ENCODE assay signal across 27 mouse cellular contexts in genomic region chr4:109043294-109043693, GRCm38 (mm10).
"Had no signal": no experiment of that assay in that cellular context is flagged by ENCODE, and none has a peak within 500 bp of the region (broad histone marks: within the 10 kb centered on the region; RNA-seq: fewer than 3 reads in every experiment).

No protein-coding gene starts in this region.

- H3K4me3 ChIP-seq: embryonic facial prominence, embryonic 10.5 days; embryonic facial prominence, embryonic 12.5 days; embryonic facial prominence, embryonic 13.5 days; embryonic facial prominence, embryonic 15.5 days; erythroblast, embryonic 14.5 days; forebrain, embryonic 10.5 days; forebrain, embryonic 12.5 days; forebrain, embryonic 13.5 days; forebrain, embryonic 15.5 days; gastrocnemius, adult 2 months; heart, adult 2 months; heart, embryonic 10.5 days had no signal

- H3K4me2 ChIP-seq: embryonic facial prominence, embryonic 12.5 days; embryonic facial prominence, embryonic 13.5 days; embryonic facial prominence, embryonic 15.5 days; forebrain, embryonic 12.5 days; forebrain, embryonic 13.5 days; forebrain, embryonic 15.5 days; heart, embryonic 11.5 days had no signal

- ATAC-seq: forebrain, embryonic 13.5 days; forebrain, embryonic 14.5 days; forebrain, embryonic 15.5 days; forebrain, embryonic 16.5 days; forebrain, postnatal 0 days had no signal

- H3K9me3 ChIP-seq: embryonic facial prominence, embryonic 10.5 days; embryonic facial prominence, embryonic 12.5 days; embryonic facial prominence, embryonic 13.5 days; embryonic facial prominence, embryonic 15.5 days; forebrain, embryonic 10.5 days; forebrain, embryonic 12.5 days; forebrain, embryonic 13.5 days; forebrain, embryonic 15.5 days; heart, embryonic 10.5 days had no signal

- H3K4me1 ChIP-seq: embryonic facial prominence, embryonic 10.5 days; embryonic facial prominence, embryonic 12.5 days; embryonic facial prominence, embryonic 13.5 days; embryonic facial prominence, embryonic 15.5 days; forebrain, embryonic 10.5 days; forebrain, embryonic 12.5 days; forebrain, embryonic 13.5 days; forebrain, embryonic 15.5 days; heart, embryonic 10.5 days had no signal

- H3K9ac ChIP-seq: embryonic facial prominence, embryonic 12.5 days; embryonic facial prominence, embryonic 13.5 days; embryonic facial prominence, embryonic 15.5 days; forebrain, embryonic 12.5 days; forebrain, embryonic 13.5 days; forebrain, embryonic 15.5 days; forebrain, postnatal 0 days had no signal

- H3K27me3 ChIP-seq: embryonic facial prominence, embryonic 12.5 days; embryonic facial prominence, embryonic 13.5 days; embryonic facial prominence, embryonic 15.5 days; forebrain, embryonic 12.5 days; forebrain, embryonic 13.5 days; forebrain, embryonic 15.5 days had no signal

- H3K27ac ChIP-seq: embryonic facial prominence, embryonic 10.5 days; embryonic facial prominence, embryonic 12.5 days; embryonic facial prominence, embryonic 13.5 days; embryonic facial prominence, embryonic 15.5 days; forebrain, embryonic 10.5 days; forebrain, embryonic 12.5 days; forebrain, embryonic 13.5 days; forebrain, embryonic 15.5 days; gastrocnemius, adult 2 months; heart, adult 2 months; heart, embryonic 10.5 days had no signal

- DNase-seq: cerebellum, adult 9-11 months; cerebellum, postnatal 10 days; cerebellum, postnatal 14 days; cerebellum, postnatal 25 days; cerebellum, postnatal 36 days; embryo, embryonic 11 days; forebrain, postnatal 0 days; gastrocnemius, adult 2 months; gastrocnemius, postnatal 10 days; gastrocnemius, postnatal 14 days; gastrocnemius, postnatal 25 days; gastrocnemius, postnatal 36 days; heart, adult 18-20 months; heart, adult 2 months had no signal
